Mouse (Mus musculus) liver, embryonic 14.5 days (tissue): Measurements from ENCODE around the gene Usp10. TPM values are rescaled to one million over a fixed set of nuclear protein-coding genes. Genes with fewer than 3 reads are reported as not detected.

Source experiments
- ATAC-seq: fragments of 200-750 bp; cut with Nextera tagmentation; 2 replicates; pipeline ENCODE4 v1.8.0; 2017; ENCODE audit warnings: moderate number of reproducible peaks, mild to moderate bottlenecking, moderate library complexity; ENCODE audit not compliant: insufficient read depth
- DNase-seq, 3 experiments: peaks; one replicate each; pipeline ENCODE4 v3.0.0-alpha.2; 2012 to 2013; ENCODE audit warnings: low read depth in 3 of 3, low spot score in 3 of 3
- H3K27ac ChIP-seq: fragments of 300-500 bp; sonication (generic); 2 replicates; pipeline ENCODE4 v1.5.1; 2014; ENCODE audit warnings: moderate library complexity, mild to moderate bottlenecking, control low read depth, inconsistent platforms
- H3K27me3 ChIP-seq: fragments of 300-500 bp; sonication (generic); 2 replicates; pipeline ENCODE4 v1.6.1; 2014; ENCODE audit warnings: mild to moderate bottlenecking, low read length, moderate library complexity; ENCODE audit not compliant: control insufficient read depth, insufficient read depth
- H3K36me3 ChIP-seq: fragments of 300-500 bp; sonication (generic); replicated peaks from 2 replicates; pipeline ENCODE4 v1.6.1; 2014; ENCODE audit warnings: low read depth; ENCODE audit not compliant: control insufficient read depth, insufficient read depth
- H3K4me1 ChIP-seq, 2 experiments: fragments of 200-500 bp in 1 of 2; fragments of 300-500 bp in 1 of 2; sonication (generic) in 1 of 2; replicated peaks; 2 replicates each; pipeline ENCODE4 v1.6.1; 2012 to 2014; ENCODE audit warnings: antibody characterized with exemption in 1 of 2, inconsistent platforms in 1 of 2, low read length in 1 of 2; ENCODE audit not compliant: control insufficient read depth in 2 of 2, insufficient read depth in 2 of 2
- H3K4me2 ChIP-seq: fragments of 300-500 bp; sonication (generic); 2 replicates; pipeline ENCODE4 v1.6.1; 2014; ENCODE audit warnings: low read depth, mild to moderate bottlenecking, control low read depth, moderate library complexity
- H3K4me3 ChIP-seq, 2 experiments: fragments of 200-500 bp in 1 of 2; fragments of 300-500 bp in 1 of 2; sonication (generic) in 1 of 2; 2 replicates each; pipeline ENCODE4 v1.5.1; 2012 to 2014; ENCODE audit warnings: low read depth in 2 of 2, low read length in 2 of 2, mild to moderate bottlenecking in 2 of 2, control low read depth in 1 of 2, inconsistent platforms in 1 of 2, moderate library complexity in 1 of 2; ENCODE audit not compliant: insufficient read depth in 1 of 2
- H3K9ac ChIP-seq: fragments of 300-500 bp; sonication (generic); replicated peaks from 2 replicates; pipeline ENCODE4 v1.6.1; 2014; ENCODE audit warnings: mild to moderate bottlenecking, control low read depth, moderate library complexity
- H3K9me3 ChIP-seq: fragments of 300-500 bp; sonication (generic); 2 replicates; pipeline ENCODE4 v1.6.1; 2016; ENCODE audit warnings: low read length, mixed read lengths; ENCODE audit not compliant: control insufficient read depth
- CTCF ChIP-seq: IDR thresholded peaks from 2 replicates; pipeline ENCODE4 v1.5.1; 2016; ENCODE audit warnings: antibody characterized with exemption, low read depth, control low read depth
- EP300 ChIP-seq: IDR thresholded peaks from 2 replicates; pipeline ENCODE4 v1.6.1; 2016; ENCODE audit warnings: antibody characterized with exemption, low read depth
- WGBS: fragments of 180-500 bp; shearing (Covaris S2); extraction: QIAGEN DNeasy Blood & Tissue Kit; methylation state at CpG from one replicate; pipeline ENCODE4 v1.1.7; 2014; ENCODE audit not compliant: insufficient replicate concordance; 5-methylcytosine and 5-hydroxymethylcytosine counted together
- polyA plus RNA-seq, 2 experiments: library from polyadenylated mRNA; depleted of rRNA in 1 of 2; stranded (reverse) in 1 of 2; unstranded in 1 of 2; fragments of >200 nt; fragmentation: Nextera tagmentation in 1 of 2; extraction: Ambion mirVana in 1 of 2; gene quantifications; 2 replicates each; pipeline versions ENCODE4 v1.2.1 to v1.2.3; 2012 to 2014

Gene Usp10
- polyA plus RNA-seq, 2 experiments, result 47.0 to 59.0 TPM

DNA sequence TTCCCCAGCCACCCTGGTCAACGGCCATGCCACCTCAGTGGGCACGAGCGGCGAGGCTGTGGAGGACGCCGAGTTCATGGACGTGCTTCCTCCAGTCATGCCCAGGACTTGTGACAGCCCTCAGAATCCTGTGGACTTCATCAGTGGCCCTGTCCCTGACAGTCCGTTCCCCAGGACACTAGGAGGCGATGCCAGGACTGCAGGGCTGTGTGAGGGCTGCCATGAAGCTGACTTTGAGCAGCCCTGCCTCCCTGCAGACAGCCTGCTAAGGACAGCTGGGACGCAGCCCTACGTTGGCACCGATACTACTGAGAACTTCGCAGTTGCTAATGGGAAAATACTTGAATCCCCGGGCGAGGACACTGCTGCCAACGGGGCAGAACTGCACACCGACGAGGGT lies 31.3 kb downstream of the Usp10 start:
- WGBS, result 90% methylated on average over 18 of the region's 18 CpGs
- peaks cover 57% of the 10 kb centered on the region for H3K36me3 ChIP-seq

DNA sequence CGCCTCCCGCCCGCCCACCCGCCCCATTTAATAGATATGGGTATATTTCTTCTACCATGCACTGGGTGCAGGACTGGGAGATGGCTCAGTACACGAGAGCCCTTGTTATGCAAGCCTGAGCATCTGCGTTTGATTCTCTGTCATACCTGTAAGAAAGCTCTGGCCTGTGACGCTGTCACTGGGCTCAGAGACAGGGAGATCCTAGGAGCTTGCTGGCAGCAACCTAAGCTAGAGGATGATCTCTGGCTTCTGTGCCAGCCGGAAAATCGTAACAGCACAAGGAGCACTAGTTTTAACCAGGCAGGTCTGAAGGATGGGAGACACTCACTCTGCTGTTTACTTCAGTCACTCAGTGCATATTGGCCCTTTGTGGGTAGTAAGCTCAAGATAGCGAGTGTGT lies 33.5 kb downstream of the Usp10 start:
- Histone ChIP-seq H3K9ac (no peak overlapping the region), H3K36me3 (peaks cover 59% of the 10 kb centered on the region), H3K9me3 (no peaks in the 10 kb centered on the region), H3K4me1 (no peaks in the 10 kb centered on the region), H3K4me3 (no peak overlapping the region), H3K27ac (no peak overlapping the region), H3K27me3 (no peaks in the 10 kb centered on the region), H3K4me2 (no peak overlapping the region)
- DNase-seq, result no peak
- 86% methylated on average over 10 of the region's 10 CpGs for WGBS
- TF ChIP-seq CTCF, result no peak
- no peak for TF ChIP-seq EP300
- ATAC-seq, result no peak

More for the DNA sequence above, 31.3 kb downstream of the Usp10 start:
- H3K4me3 ChIP-seq, result no peak overlapping the region
- H3K4me1 ChIP-seq, result no peaks in the 10 kb centered on the region
- no peaks in the 10 kb centered on the region for H3K9me3 ChIP-seq
- no peak overlapping the region for H3K4me2 ChIP-seq
- TF ChIP-seq CTCF (no peak), EP300 (no peak)
- no peak overlapping the region for H3K27ac ChIP-seq
- H3K9ac ChIP-seq, result no peak overlapping the region
- no peak for ATAC-seq
- DNase-seq, result no peak
- H3K27me3 ChIP-seq, result no peaks in the 10 kb centered on the region

DNA sequence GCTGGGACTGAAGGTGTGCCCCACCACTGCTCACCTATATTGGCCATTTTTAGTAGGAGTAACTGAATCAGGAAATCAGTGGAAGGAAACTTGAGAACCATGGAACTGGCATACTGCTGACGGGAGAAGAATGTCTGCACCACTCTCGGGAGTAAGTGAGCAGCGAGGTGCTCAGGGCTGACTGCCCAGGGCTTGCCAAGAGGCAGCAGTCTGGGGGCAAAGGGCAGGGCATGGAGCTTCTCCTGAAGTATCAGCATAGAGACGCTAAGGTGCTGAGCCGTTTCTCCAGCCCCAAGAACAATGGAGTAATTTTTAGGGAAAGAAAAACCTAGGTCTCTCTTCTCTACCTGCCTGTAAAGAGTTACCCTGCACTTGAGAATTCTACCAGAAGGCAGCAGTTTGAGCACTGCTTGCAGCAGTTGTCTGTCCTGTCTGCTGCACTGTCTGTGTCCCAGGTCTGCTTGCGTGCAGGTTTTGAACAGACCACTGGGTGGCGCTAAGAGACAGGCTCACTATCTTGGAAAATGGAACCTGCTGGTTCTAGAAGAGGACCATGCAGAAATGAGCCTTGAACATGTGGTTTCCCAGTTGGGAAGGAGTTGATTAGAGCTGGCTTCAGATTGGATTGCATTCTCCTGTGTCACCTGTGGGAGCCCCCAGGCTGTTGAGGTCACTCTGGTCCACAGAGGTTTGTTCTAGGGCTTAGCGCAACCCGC lies 34.1 kb downstream of the Usp10 start:
- no peak overlapping the region for H3K4me3 ChIP-seq
- TF ChIP-seq CTCF (peak; percentile 94), EP300 (no peak)
- no peak overlapping the region for H3K9ac ChIP-seq
- peaks cover 59% of the 10 kb centered on the region for H3K36me3 ChIP-seq
- H3K4me1 ChIP-seq, result no peaks in the 10 kb centered on the region
- ATAC-seq, result no peak
- no peaks in the 10 kb centered on the region for H3K27me3 ChIP-seq
- WGBS, result 66% methylated on average over 9 of the region's 9 CpGs
- no peak overlapping the region for H3K27ac ChIP-seq
- peak; percentile 30 to 42 (median 33) for DNase-seq
- H3K4me2 ChIP-seq, result no peak overlapping the region
- H3K9me3 ChIP-seq, result no peaks in the 10 kb centered on the region

GRCm38 (mm10) chr8:119946326-119946865 lies 36.2 kb downstream of the Usp10 start:
- Histone ChIP-seq H3K36me3 (peaks cover 67% of the 10 kb centered on the region), H3K27me3 (no peaks in the 10 kb centered on the region), H3K9ac (no peak overlapping the region), H3K4me2 (no peak overlapping the region), H3K27ac (no peak overlapping the region), H3K4me1 (no peaks in the 10 kb centered on the region), H3K9me3 (no peaks in the 10 kb centered on the region), H3K4me3 (no peak overlapping the region)
- DNase-seq (no peak), ATAC-seq (no peak)
- TF ChIP-seq CTCF (no peak), EP300 (no peak)
- 80% methylated on average over 8 of the region's 8 CpGs for WGBS

DNA sequence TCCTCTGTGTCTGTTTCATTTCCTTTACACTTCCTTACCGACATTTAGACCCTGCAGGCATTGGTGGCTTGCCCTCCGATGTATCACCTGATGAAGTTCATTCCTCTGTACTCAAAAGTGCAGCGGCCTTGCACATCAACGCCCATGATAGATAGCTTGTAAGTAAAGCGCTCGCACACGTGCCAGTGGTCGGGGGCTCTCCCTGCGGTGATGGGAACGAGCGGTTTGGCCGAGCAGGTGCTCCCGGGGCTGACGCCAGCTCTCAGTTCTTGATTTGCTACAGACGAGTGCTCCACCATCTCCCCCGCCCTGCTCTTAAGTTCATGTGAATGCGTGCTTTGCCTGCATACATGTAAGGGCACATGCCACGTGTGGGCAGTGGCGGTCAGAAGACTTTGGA lies 37.5 kb downstream of the Usp10 start:
- Histone ChIP-seq H3K27ac (no peak overlapping the region), H3K4me3 (no peak overlapping the region), H3K36me3 (peaks cover 66% of the 10 kb centered on the region), H3K27me3 (no peaks in the 10 kb centered on the region), H3K9ac (no peak overlapping the region), H3K9me3 (no peaks in the 10 kb centered on the region), H3K4me2 (no peak overlapping the region), H3K4me1 (no peaks in the 10 kb centered on the region)
- ATAC-seq, result no peak
- 87% methylated on average over 19 of the region's 19 CpGs for WGBS
- TF ChIP-seq CTCF, result no peak
- no peak for TF ChIP-seq EP300
- no peak for DNase-seq
